Mouse (Mus musculus) hindbrain, embryonic 10.5 days (tissue): ENCODE measurements around the gene Fam214b. TPM values are rescaled to one million over a fixed set of nuclear protein-coding genes. Genes with fewer than 3 reads are reported as not detected.

Source experiments
- DNase-seq: peaks from one replicate; pipeline ENCODE4 v3.0.0-alpha.2; 2017; ENCODE audit warnings: low spot score
- H3K27ac ChIP-seq: fragments of 300-500 bp; sonication (generic); 2 replicates; pipeline ENCODE4 v1.5.1; 2016; ENCODE audit warnings: mild to moderate bottlenecking, moderate library complexity
- H3K27me3 ChIP-seq: fragments of 300-500 bp; sonication (generic); 2 replicates; pipeline ENCODE4 v1.6.1; 2016; ENCODE audit warnings: mild to moderate bottlenecking; ENCODE audit not compliant: poor library complexity, insufficient read depth, severe bottlenecking
- H3K36me3 ChIP-seq: fragments of 300-500 bp; sonication (generic); 2 replicates; pipeline ENCODE4 v1.6.1; 2016; ENCODE audit warnings: mild to moderate bottlenecking, moderate library complexity
- H3K4me1 ChIP-seq: fragments of 300-500 bp; sonication (generic); replicated peaks from 2 replicates; pipeline ENCODE4 v1.6.1; 2016; ENCODE audit warnings: mild to moderate bottlenecking
- H3K4me3 ChIP-seq: fragments of 300-500 bp; sonication (generic); 2 replicates; pipeline ENCODE4 v1.5.1; 2016; ENCODE audit warnings: mild to moderate bottlenecking, moderate library complexity
- H3K9me3 ChIP-seq: fragments of 300-500 bp; sonication (generic); 2 replicates; pipeline ENCODE4 v1.6.1; 2016; ENCODE audit warnings: mild to moderate bottlenecking, moderate library complexity
- WGBS: fragments of 180-500 bp; shearing (Covaris S2); methylation state at CpG from one replicate; pipeline ENCODE4 v1.1.7; 2016; 5-methylcytosine and 5-hydroxymethylcytosine counted together
- polyA plus RNA-seq: library from polyadenylated mRNA; unstranded; fragments of >200 nt; fragmentation: Nextera tagmentation; extraction: Ambion mirVana; gene quantifications from 2 replicates; pipeline ENCODE4 v1.2.1, GENCODE M21; 2016

Gene Fam214b
- polyA plus RNA-seq, 1 experiment from 2014 or later = 34.4 TPM

DNA sequence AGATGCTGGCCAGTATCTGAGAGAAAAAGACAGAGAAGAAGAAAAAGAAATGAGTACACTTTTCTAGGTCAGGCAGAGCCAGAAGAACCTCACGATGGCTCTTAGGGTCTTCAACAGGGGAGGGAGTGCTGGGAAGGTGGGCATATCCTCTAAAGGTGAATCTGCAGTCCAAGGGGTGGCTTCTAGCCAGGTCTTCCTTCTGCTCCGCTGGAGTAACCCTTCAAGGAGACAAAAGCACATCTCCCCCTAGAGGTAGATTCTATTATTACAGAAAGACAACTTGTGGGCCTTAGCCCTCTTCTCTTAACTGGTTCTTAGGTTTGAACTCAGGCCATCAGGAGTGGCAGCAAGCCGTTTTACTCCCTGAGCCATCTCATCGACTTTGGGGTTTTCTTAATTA, 6.6 kb upstream of the Fam214b start:
- WGBS = 11% methylated on average over 4 of the region's 4 CpGs
- Histone ChIP-seq H3K4me3 (no peak overlapping the region), H3K36me3 (no peaks in the 10 kb centered on the region), H3K27me3 (no peaks in the 10 kb centered on the region; the same call in 1 of the 2 replicates), H3K4me1 (peaks cover 4% of the 10 kb centered on the region), H3K27ac (no peak overlapping the region), H3K9me3 (no peaks in the 10 kb centered on the region)
- DNase-seq = no peak

DNA sequence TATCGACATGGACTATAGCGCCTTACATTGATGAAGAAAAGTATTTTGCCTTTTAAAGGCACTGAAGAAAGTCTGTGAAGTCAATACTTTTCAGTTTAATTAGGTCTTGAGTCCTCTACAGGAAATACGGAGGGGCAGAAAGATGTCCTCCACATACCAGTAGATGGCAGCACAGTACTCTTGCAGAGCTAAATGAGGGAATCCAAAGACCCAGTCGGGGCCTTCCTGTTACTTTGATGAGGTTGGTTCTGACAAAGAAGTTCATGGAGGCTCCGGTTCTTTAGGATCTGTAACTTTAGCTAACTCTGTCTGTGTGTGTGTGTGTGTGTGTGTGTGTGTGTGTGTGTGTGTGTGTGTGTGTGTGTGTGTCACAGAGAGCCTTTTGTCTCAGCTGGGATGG, 1.2 kb upstream of the Fam214b start:
- peak overlapping the region; percentile 23; the same call in 1 of the 2 replicates for H3K4me3 ChIP-seq
- H3K27ac ChIP-seq = peak overlapping the region; percentile 72

DNA sequence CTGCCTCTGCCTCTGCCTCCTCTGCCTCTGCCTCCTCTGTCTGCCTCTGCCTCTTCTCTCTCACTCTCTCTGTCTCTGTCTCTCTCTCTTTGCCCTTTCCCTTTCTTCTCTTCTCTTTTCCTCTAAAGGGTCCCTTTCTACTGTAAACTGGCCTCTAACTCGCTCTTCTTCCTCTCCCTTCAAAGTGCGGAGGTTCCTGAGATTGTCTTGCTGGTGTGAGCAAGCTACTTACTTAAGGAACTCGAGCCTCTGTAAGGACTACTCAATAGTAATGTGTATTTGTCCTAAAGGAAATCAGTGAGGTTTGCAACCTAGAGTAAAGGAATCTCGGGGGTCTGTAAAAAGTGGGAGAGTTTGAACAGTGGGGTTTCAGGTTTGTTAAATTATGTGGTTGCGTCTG, 587 bp upstream of the Fam214b start:
- Histone ChIP-seq H3K4me3 (peak overlapping the region; percentile 64; the same call in 1 of the 2 replicates), H3K27me3 (no peaks in the 10 kb centered on the region), H3K36me3 (no peaks in the 10 kb centered on the region), H3K9me3 (no peaks in the 10 kb centered on the region), H3K27ac (no peak overlapping the region), H3K4me1 (peaks cover 51% of the 10 kb centered on the region)
- whole genome bisulfite sequencing = 63% methylated on average over 5 of the region's 5 CpGs
- no peak for DNase-seq

More for the DNA sequence above, 1.2 kb upstream of the Fam214b start:
- Histone ChIP-seq H3K4me1 (peaks cover 51% of the 10 kb centered on the region), H3K9me3 (no peaks in the 10 kb centered on the region), H3K36me3 (no peaks in the 10 kb centered on the region), H3K27me3 (no peaks in the 10 kb centered on the region)
- DNase-seq = peak; percentile 62
- WGBS = 9% methylated on average over 5 of the region's 5 CpGs

DNA sequence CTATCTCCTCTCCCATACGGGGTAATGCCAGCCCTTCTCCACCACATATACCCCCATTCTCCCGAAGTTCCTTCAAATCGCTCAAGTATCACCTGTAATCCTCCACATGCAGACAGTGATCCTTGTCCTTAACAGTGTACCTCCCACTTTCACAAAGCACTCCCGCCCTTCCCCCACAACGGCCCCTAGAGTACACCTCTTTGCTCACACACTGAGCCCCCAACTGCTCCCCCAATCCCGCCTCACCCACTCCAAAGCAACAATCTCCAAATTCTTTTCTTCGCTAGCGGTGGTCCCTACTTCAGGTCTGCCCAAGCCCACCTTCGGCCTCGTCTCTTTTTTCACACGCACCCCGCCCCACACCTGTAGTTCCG, 748 bp downstream of the Fam214b start:
- 6% methylated on average over 13 of the region's 13 CpGs for WGBS
- Histone ChIP-seq H3K9me3 (no peaks in the 10 kb centered on the region), H3K4me3 (peak overlapping the region; percentile 64), H3K4me1 (peaks cover 61% of the 10 kb centered on the region), H3K27me3 (no peaks in the 10 kb centered on the region), H3K27ac (peak overlapping the region; percentile 94), H3K36me3 (no peaks in the 10 kb centered on the region)
- no peak for DNase-seq

DNA sequence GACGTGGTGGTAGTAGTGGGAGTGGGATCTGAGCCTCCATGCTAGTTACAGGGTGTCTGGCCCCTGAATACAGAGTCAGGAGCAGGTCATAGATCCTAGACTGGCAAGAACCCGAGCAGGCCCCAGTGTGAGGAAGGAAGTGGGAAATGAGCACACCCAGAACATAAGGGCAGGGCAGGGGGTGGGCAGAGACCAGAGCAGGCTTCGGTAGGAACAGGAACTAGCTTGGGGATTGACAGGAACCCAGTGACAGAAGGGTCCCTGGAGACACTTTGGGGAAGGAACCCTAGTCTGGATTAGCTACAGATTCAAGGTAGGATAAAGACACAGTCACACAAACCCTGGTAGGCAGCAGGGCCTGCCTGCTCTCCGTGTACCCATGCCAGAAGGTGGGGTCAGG, 1.3 kb downstream of the Fam214b start:
- 15% methylated on average over 4 of the region's 4 CpGs for WGBS
- DNase-seq = peak; percentile 22
- H3K36me3 ChIP-seq = no peaks in the 10 kb centered on the region
- H3K27ac ChIP-seq = peak overlapping the region; percentile 94
- peaks cover 66% of the 10 kb centered on the region for H3K4me1 ChIP-seq
- no peaks in the 10 kb centered on the region for H3K9me3 ChIP-seq
- H3K4me3 ChIP-seq = peak overlapping the region; percentile 64
- H3K27me3 ChIP-seq = no peaks in the 10 kb centered on the region

DNA sequence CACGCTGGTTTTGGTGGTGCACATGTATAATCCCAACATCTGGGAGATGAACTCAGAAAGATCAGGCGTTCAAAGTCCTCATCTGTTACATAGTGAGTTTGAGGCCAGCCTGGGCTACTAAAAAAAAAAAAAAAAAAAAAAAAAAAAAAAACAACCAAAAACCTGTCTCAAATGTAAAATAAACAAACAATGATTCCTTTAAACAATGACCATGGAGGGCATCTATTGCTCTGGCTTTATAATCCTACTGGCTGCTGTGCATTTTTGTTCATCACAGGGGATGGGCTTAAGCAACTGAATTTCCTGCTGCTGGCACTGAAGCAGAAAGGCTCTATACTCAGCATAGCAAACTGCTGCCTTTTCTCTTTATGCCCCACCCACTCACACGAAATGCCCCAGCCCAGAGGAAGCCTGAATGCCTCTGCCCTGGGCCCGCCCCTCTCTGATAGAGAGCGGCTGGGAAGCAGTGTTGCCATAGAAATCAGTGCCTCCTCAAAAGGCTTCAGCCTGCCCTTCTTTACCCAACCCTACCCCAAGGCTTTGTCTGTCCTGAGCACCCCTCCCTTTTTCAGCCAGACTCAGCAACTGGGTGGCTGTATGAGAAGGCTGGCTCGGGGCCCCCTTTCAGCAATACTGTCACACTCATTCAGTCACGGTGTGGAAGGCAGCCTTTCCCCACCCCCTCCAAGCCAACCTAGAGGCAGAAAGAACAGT, 2.2 kb downstream of the Fam214b start:
- no peaks in the 10 kb centered on the region for H3K9me3 ChIP-seq
- DNase-seq = peak; percentile 90
- peaks cover 74% of the 10 kb centered on the region for H3K4me1 ChIP-seq
- 12% methylated on average over 7 of the region's 7 CpGs for WGBS
- no peaks in the 10 kb centered on the region for H3K36me3 ChIP-seq
- H3K27ac ChIP-seq = peak overlapping the region; percentile 94
- peak overlapping the region; percentile 64 for H3K4me3 ChIP-seq
- no peaks in the 10 kb centered on the region for H3K27me3 ChIP-seq

DNA sequence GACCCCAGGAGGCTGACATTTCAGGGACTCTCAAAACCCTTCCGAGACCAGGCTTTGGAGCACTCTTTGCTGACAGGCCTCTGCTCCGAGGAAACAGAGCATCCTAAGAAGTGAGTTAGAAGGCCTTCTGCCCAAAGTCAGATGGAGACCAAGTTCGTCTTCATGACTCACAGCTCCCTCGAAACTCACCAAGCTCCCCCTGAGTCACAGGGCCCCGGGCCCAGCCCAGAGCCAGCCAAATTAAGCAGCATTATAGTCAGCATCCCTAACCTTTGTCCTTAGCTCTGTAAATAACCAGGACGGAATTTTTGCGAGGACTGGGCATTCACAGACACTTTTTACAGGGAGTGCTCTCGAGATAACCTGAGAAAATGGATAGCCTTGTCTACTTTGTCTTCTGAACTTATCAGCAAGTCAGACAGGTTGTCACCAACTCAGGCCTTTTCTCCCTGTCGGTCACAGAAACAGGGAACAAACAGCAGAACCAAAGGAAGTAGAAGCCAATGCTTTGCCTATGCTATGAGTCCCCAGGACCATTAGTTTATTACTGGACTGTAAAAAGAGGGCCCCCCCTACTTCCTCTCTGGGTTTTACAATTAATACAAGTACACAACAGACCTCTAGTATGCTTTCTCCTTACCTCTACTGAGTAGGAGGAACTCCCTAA, 5.0 kb downstream of the Fam214b start:
- Histone ChIP-seq H3K27ac (peak overlapping the region; percentile 77), H3K36me3 (peaks cover 13% of the 10 kb centered on the region), H3K9me3 (no peaks in the 10 kb centered on the region), H3K4me1 (peaks cover 70% of the 10 kb centered on the region), H3K4me3 (peak overlapping the region; percentile 74; the same call in 1 of the 2 replicates), H3K27me3 (no peaks in the 10 kb centered on the region)
- 76% methylated on average over 9 of the region's 9 CpGs for WGBS
- no peak for DNase-seq

DNA sequence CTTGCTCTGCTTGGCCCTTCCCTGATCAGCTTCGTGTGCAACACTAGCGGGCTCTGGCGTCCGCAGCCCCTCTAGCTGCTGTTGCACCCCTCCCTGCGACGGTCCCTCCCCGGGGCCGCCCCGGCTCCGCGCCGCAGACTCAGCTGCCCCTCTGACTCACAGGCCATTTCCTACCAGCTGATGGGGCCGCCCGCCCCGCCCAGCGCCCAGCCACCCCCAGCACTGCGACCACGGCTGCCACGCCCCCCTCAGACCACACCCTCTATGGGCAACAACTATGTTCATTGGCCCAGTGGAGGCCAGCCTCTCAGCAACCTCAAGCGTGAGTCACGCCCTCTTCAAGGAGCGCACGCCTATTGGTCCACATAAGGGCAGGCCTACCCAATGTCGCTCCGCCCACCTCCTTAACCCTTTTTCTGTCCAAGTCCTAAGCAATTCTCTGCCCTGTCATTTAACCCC, 5.9 kb downstream of the Fam214b start:
- Histone ChIP-seq H3K27me3 (no peaks in the 10 kb centered on the region), H3K36me3 (peaks cover 22% of the 10 kb centered on the region), H3K4me3 (peak overlapping the region; percentile 74), H3K4me1 (peaks cover 63% of the 10 kb centered on the region), H3K27ac (peak overlapping the region; percentile 90), H3K9me3 (no peaks in the 10 kb centered on the region)
- under 1% methylated on average over 25 of the region's 25 CpGs for WGBS
- peak; percentile 97 for DNase-seq

DNA sequence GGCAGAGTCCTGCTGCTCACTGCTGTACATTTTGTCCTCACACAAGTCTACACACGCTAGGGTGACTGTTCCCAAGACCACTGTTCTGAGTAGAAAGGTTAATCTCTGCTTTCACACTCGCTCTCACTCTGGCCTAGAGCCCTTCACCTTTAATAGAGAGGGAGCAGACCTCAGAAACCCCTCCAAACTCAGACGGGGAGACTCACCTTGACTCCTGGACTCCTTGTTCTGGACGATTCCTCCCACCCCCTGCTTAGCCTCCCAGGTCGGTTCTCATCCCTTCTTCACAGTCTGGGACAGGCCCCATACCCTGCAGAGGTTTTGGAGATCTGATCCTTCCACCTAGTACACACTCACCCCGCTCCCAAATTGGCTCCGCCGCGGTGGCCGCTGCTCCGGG, 6.4 kb downstream of the Fam214b start:
- WGBS = 4% methylated on average over 11 of the region's 11 CpGs

DNA sequence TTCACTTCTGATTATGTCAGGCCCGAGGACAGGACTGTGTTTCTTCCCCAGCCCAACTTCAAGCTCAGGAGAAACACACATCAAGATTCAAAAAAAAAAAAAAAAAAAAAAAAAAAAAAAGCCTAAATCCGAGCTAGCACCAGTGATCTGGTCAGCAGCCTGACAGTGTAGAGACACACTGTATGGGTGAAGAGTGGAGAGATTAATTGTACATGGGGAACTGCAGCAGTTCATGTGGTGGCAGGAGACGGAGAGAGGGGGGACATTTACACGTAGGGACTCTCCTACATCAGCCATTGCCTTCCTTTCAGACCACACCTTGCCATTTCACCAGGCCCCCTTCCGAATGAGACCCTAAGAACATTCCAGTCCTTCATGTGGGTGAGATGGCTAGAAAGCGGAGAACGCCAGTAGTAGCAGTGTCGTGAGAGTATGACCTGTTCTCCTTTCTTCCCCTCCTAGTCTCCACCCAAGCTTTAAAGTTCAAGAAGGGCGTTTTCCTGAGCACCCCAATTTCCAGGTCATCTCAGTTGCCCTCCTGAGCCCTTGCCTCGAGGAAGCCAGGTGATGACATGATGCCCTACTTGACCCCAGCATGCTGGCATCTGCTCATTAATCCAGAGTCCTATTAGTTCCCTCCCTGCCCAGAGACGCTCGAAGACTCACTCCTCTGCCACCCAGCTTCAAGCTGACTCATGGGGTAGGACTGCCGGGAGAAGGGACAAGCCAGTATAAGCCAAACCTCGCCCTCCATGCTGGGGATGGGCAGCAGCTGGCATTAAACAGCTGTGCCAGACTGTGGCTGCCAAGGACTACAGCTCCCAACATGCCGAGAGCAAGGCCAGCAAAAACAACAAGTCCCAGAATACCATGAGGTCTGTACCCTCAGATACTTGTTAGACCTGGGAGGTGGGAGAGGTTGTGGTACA, 7.2 kb downstream of the Fam214b start:
- DNase-seq = no peak
- Histone ChIP-seq H3K4me1 (peaks cover 50% of the 10 kb centered on the region), H3K27ac (peak overlapping the region; percentile 90), H3K4me3 (peak overlapping the region; percentile 74), H3K27me3 (no peaks in the 10 kb centered on the region), H3K36me3 (peaks cover 35% of the 10 kb centered on the region), H3K9me3 (no peaks in the 10 kb centered on the region)
- 64% methylated on average over 15 of the region's 15 CpGs for WGBS

More for the DNA sequence above, 6.4 kb downstream of the Fam214b start:
- H3K36me3 ChIP-seq = peaks cover 28% of the 10 kb centered on the region
- H3K27me3 ChIP-seq = no peaks in the 10 kb centered on the region
- peaks cover 57% of the 10 kb centered on the region for H3K4me1 ChIP-seq
- peak overlapping the region; percentile 90 for H3K27ac ChIP-seq
- no peaks in the 10 kb centered on the region for H3K9me3 ChIP-seq
- no peak for DNase-seq
- H3K4me3 ChIP-seq = peak overlapping the region; percentile 74

DNA sequence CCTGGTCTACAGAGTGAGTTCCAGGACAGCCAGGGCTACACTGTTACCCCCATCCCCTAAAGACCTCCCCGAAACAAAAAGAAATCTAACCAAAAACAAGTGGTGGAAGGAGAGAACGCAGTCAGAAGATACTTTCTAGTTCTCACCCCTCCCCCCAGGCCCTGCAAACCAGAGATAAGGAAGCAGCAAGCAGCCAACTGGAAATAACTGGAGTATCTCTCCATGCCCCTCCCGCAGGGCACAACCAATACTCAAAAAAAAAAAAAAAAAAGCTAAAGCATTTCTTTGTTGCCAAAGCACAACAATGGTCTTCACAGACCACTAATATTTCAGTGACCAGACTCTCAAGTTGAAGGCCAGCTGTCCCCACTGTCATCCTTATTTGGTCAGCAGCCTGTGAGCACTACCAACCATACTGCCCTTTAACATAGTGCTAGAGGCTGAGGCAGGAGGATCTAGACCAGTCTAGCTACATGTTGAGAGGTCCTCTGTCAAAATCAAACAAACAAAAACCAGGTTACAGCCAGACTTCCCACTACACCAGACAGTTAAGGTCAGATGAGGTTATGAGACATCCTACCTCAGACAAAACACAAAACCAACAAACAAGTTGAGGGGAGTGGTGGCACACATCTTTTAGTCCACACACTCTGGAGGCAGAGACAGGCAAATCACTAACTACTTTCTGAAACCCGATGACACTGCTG, 8.0 kb downstream of the Fam214b start:
- WGBS = 81% methylated on average over 4 of the region's 4 CpGs
- no peaks in the 10 kb centered on the region for H3K27me3 ChIP-seq
- peak overlapping the region; percentile 16; the same call in 1 of the 2 replicates for H3K4me3 ChIP-seq
- peaks cover 43% of the 10 kb centered on the region for H3K4me1 ChIP-seq
- H3K36me3 ChIP-seq = peaks cover 43% of the 10 kb centered on the region
- H3K27ac ChIP-seq = peak overlapping the region; percentile 53; the same call in 1 of the 2 replicates
- DNase-seq = no peak
- no peaks in the 10 kb centered on the region for H3K9me3 ChIP-seq

DNA sequence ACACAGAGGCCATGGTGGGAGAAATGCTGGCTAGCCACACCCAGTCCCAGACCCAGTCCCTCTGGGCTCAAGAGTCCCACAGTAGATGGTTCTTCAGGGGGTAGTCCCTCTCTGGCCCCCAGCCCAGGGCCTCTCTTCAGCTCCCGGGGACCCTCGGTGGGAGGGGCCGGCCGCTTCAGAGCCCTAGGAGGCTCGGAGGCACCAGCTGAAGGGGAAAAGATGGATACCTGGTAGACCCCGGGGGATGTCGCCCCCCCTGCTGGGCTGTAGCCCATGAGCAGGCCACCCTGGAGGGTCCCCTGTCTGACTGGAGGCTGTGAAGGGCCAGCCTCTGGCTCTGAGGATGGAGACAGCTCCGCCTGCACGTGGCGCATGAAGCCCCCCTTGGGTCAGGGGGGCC, 9.7 kb downstream of the Fam214b start:
- 93% methylated on average over 10 of the region's 10 CpGs for WGBS
- H3K4me1 ChIP-seq = peaks cover 51% of the 10 kb centered on the region

More for the DNA sequence above, 9.7 kb downstream of the Fam214b start:
- no peak overlapping the region for H3K4me3 ChIP-seq
- peaks cover 51% of the 10 kb centered on the region for H3K36me3 ChIP-seq
- H3K9me3 ChIP-seq = no peaks in the 10 kb centered on the region
- DNase-seq = no peak
- H3K27ac ChIP-seq = peak overlapping the region; percentile 31; the same call in 1 of the 2 replicates
- no peaks in the 10 kb centered on the region for H3K27me3 ChIP-seq
